Mouse (Mus musculus) kidney, embryonic 15.5 days (tissue): ENCODE results near the gene 4930469K13Rik. TPM values are rescaled to one million over a fixed set of nuclear protein-coding genes. Genes with fewer than 3 reads are reported as not detected.
A peak's percentile ranks its signal among the peaks of the same experiment; 100 is the strongest.

Experiments
- ATAC-seq: fragments of 200-750 bp; cut with Nextera tagmentation; replicated peaks from 2 replicates; pipeline ENCODE4 v1.8.0; 2017; ENCODE audit warnings: moderate TSS enrichment; ENCODE audit not compliant: low FRiP score
- H3K27ac ChIP-seq: fragments of 300-500 bp; sonication (generic); 2 replicates; pipeline ENCODE4 v1.5.1; 2015; ENCODE audit warnings: mild to moderate bottlenecking, inconsistent platforms
- H3K27me3 ChIP-seq: fragments of 300-500 bp; sonication (generic); 2 replicates; pipeline ENCODE4 v1.6.1; 2015; ENCODE audit warnings: inconsistent platforms
- H3K36me3 ChIP-seq: fragments of 300-500 bp; sonication (generic); 2 replicates; pipeline ENCODE4 v1.6.1; 2015; ENCODE audit warnings: inconsistent platforms
- H3K4me1 ChIP-seq: fragments of 300-500 bp; sonication (generic); 2 replicates; pipeline ENCODE4 v1.6.1; 2015; ENCODE audit warnings: inconsistent platforms
- H3K4me2 ChIP-seq: fragments of 300-500 bp; sonication (generic); 2 replicates; pipeline ENCODE4 v1.6.1; 2015; ENCODE audit warnings: moderate library complexity, mild to moderate bottlenecking, inconsistent platforms
- H3K4me3 ChIP-seq: fragments of 300-500 bp; sonication (generic); replicated peaks from 2 replicates; pipeline ENCODE4 v1.5.1; 2015; ENCODE audit warnings: mild to moderate bottlenecking, inconsistent platforms
- H3K9ac ChIP-seq: fragments of 300-500 bp; sonication (generic); 2 replicates; pipeline ENCODE4 v1.6.1; 2015; ENCODE audit warnings: mild to moderate bottlenecking, inconsistent platforms
- H3K9me3 ChIP-seq: fragments of 300-500 bp; sonication (generic); replicated peaks from 2 replicates; pipeline ENCODE4 v1.6.1; 2016; ENCODE audit warnings: inconsistent platforms
- WGBS: fragments of 180-500 bp; shearing (Covaris S2); methylation state at CpG from one replicate; pipeline ENCODE4 v1.1.7; 2015; ENCODE audit warnings: mixed read lengths; 5-methylcytosine and 5-hydroxymethylcytosine counted together
- polyA plus RNA-seq: library from polyadenylated mRNA; unstranded; fragments of >200 nt; fragmentation: Nextera tagmentation; extraction: Ambion mirVana; gene quantifications from 2 replicates; pipeline ENCODE4 v1.2.1, GENCODE M21; 2015

Gene 4930469K13Rik
- polyA plus RNA-seq, 1 experiment from 2014 or later = 0.48 TPM

- no peak for ATAC-seq
- 38% methylated on average over 4 of the region's 4 CpGs for WGBS
- no peak overlapping the region for H3K9ac ChIP-seq
These were observed 14.5 kb upstream of the 4930469K13Rik start for GRCm38 (mm10) chr11:34112781-34113380.

GRCm38 (mm10) chr11:34111940-34112339 lies 13.6 kb upstream of the 4930469K13Rik start:
- Histone ChIP-seq H3K4me2 (no peak overlapping the region), H3K4me3 (no peak overlapping the region), H3K9me3 (no peaks in the 10 kb centered on the region), H3K4me1 (no peaks in the 10 kb centered on the region), H3K27me3 (no peaks in the 10 kb centered on the region), H3K9ac (no peak overlapping the region), H3K36me3 (no peaks in the 10 kb centered on the region), H3K27ac (no peak overlapping the region)
- 55% methylated on average over 7 of the region's 7 CpGs for WGBS
- ATAC-seq = no peak

More at GRCm38 (mm10) chr11:34112781-34113380, 14.5 kb upstream of the 4930469K13Rik start:
- Histone ChIP-seq H3K36me3 (no peaks in the 10 kb centered on the region), H3K4me3 (no peak overlapping the region), H3K4me1 (no peaks in the 10 kb centered on the region), H3K27ac (no peak overlapping the region), H3K9me3 (no peaks in the 10 kb centered on the region), H3K27me3 (no peaks in the 10 kb centered on the region), H3K4me2 (no peak overlapping the region)

- Histone ChIP-seq H3K4me3 (no peak overlapping the region), H3K27ac (no peak overlapping the region), H3K4me1 (no peaks in the 10 kb centered on the region), H3K9me3 (no peaks in the 10 kb centered on the region), H3K4me2 (no peak overlapping the region), H3K27me3 (no peaks in the 10 kb centered on the region), H3K36me3 (no peaks in the 10 kb centered on the region), H3K9ac (no peak overlapping the region)
- no peak for ATAC-seq
- 88% methylated on average over 1 of the region's 1 CpGs for WGBS
These were observed 10.9 kb upstream of the 4930469K13Rik start for GRCm38 (mm10) chr11:34109260-34109659.

- no peaks in the 10 kb centered on the region for H3K9me3 ChIP-seq
- no peak for ATAC-seq
- H3K27ac ChIP-seq = no peak overlapping the region
- no peak overlapping the region for H3K4me3 ChIP-seq
- no peaks in the 10 kb centered on the region for H3K4me1 ChIP-seq
- WGBS = 62% methylated on average over 1 of the region's 1 CpGs
- no peaks in the 10 kb centered on the region for H3K27me3 ChIP-seq
- no peaks in the 10 kb centered on the region for H3K36me3 ChIP-seq
- no peak overlapping the region for H3K4me2 ChIP-seq
- no peak overlapping the region for H3K9ac ChIP-seq
These were observed 6.6 kb upstream of the 4930469K13Rik start for GRCm38 (mm10) chr11:34104919-34105318.

GRCm38 (mm10) chr11:34101827-34102226 lies 3.5 kb upstream of the 4930469K13Rik start:
- no peaks in the 10 kb centered on the region for H3K36me3 ChIP-seq
- no peak overlapping the region for H3K4me2 ChIP-seq
- no peak overlapping the region for H3K27ac ChIP-seq
- H3K27me3 ChIP-seq = no peaks in the 10 kb centered on the region
- ATAC-seq = no peak
- no peaks in the 10 kb centered on the region for H3K9me3 ChIP-seq
- no peaks in the 10 kb centered on the region for H3K4me1 ChIP-seq
- no peak overlapping the region for H3K4me3 ChIP-seq
- no peak overlapping the region for H3K9ac ChIP-seq
- WGBS = 85% methylated on average over 4 of the region's 4 CpGs

GRCm38 (mm10) chr11:34087064-34087463 lies 11.3 kb downstream of the 4930469K13Rik start:
- no peak for ATAC-seq
- Histone ChIP-seq H3K9me3 (no peaks in the 10 kb centered on the region), H3K4me1 (no peaks in the 10 kb centered on the region), H3K27me3 (no peaks in the 10 kb centered on the region), H3K9ac (no peak overlapping the region), H3K27ac (no peak overlapping the region), H3K4me3 (no peak overlapping the region), H3K4me2 (no peak overlapping the region), H3K36me3 (no peaks in the 10 kb centered on the region)
- 64% methylated on average over 3 of the region's 3 CpGs for WGBS

GRCm38 (mm10) chr11:34086164-34086751 lies 12.1 kb downstream of the 4930469K13Rik start:
- Histone ChIP-seq H3K27me3 (no peaks in the 10 kb centered on the region), H3K9me3 (no peaks in the 10 kb centered on the region), H3K9ac (no peak overlapping the region), H3K36me3 (no peaks in the 10 kb centered on the region), H3K27ac (no peak overlapping the region), H3K4me1 (no peaks in the 10 kb centered on the region), H3K4me2 (no peak overlapping the region), H3K4me3 (no peak overlapping the region)
- 79% methylated on average over 8 of the region's 8 CpGs for WGBS
- no peak for ATAC-seq

- WGBS = 46% methylated on average over 2 of the region's 2 CpGs
- ATAC-seq = no peak
These were observed 13.7 kb downstream of the 4930469K13Rik start for GRCm38 (mm10) chr11:34084639-34085038.

GRCm38 (mm10) chr11:34083795-34084194 lies 14.6 kb downstream of the 4930469K13Rik start:
- no peak for ATAC-seq
- no peak overlapping the region for H3K27ac ChIP-seq
- H3K4me2 ChIP-seq = no peak overlapping the region
- no peak overlapping the region for H3K4me3 ChIP-seq
- WGBS = 71% methylated on average over 7 of the region's 7 CpGs
- no peaks in the 10 kb centered on the region for H3K36me3 ChIP-seq
- no peaks in the 10 kb centered on the region for H3K27me3 ChIP-seq
- H3K9ac ChIP-seq = no peak overlapping the region
- no peaks in the 10 kb centered on the region for H3K9me3 ChIP-seq
- 0 out of 2 replicates have a peak, but pooled peaks cover 6% of the 10 kb centered on the region for H3K4me1 ChIP-seq

More at GRCm38 (mm10) chr11:34084639-34085038, 13.7 kb downstream of the 4930469K13Rik start:
- Histone ChIP-seq H3K9me3 (no peaks in the 10 kb centered on the region), H3K27ac (no peak overlapping the region), H3K9ac (no peak overlapping the region), H3K4me1 (0 out of 2 replicates have a peak, but pooled peaks cover 6% of the 10 kb centered on the region), H3K36me3 (no peaks in the 10 kb centered on the region), H3K4me3 (no peak overlapping the region), H3K27me3 (no peaks in the 10 kb centered on the region), H3K4me2 (no peak overlapping the region)

- 34% methylated on average over 6 of the region's 6 CpGs for WGBS
- Histone ChIP-seq H3K27me3 (no peaks in the 10 kb centered on the region), H3K27ac (no peak overlapping the region), H3K9ac (no peak overlapping the region), H3K4me3 (no peak overlapping the region), H3K4me1 (0 out of 2 replicates have a peak, but pooled peaks cover 6% of the 10 kb centered on the region), H3K9me3 (no peaks in the 10 kb centered on the region), H3K36me3 (no peaks in the 10 kb centered on the region), H3K4me2 (no peak overlapping the region)
- ATAC-seq = 0 out of 2 replicates have a peak, but pooled peaks have one; percentile 33
These were observed 18.6 kb downstream of the 4930469K13Rik start for GRCm38 (mm10) chr11:34079542-34080464.

- H3K27me3 ChIP-seq = no peaks in the 10 kb centered on the region
- H3K4me2 ChIP-seq = no peak overlapping the region
- no peaks in the 10 kb centered on the region for H3K36me3 ChIP-seq
- no peak overlapping the region for H3K9ac ChIP-seq
- ATAC-seq = no peak
- WGBS = 86% methylated on average over 7 of the region's 7 CpGs
- no peak overlapping the region for H3K27ac ChIP-seq
- H3K9me3 ChIP-seq = no peaks in the 10 kb centered on the region
- H3K4me3 ChIP-seq = no peak overlapping the region
- 0 out of 2 replicates have a peak, but pooled peaks cover 6% of the 10 kb centered on the region for H3K4me1 ChIP-seq
These were observed 19.8 kb downstream of the 4930469K13Rik start for GRCm38 (mm10) chr11:34078581-34078980.

- ATAC-seq = no peak
- 89% methylated on average over 2 of the region's 2 CpGs for WGBS
- Histone ChIP-seq H3K27ac (no peak overlapping the region), H3K9ac (no peak overlapping the region), H3K4me3 (no peak overlapping the region), H3K9me3 (no peaks in the 10 kb centered on the region), H3K36me3 (no peaks in the 10 kb centered on the region), H3K27me3 (no peaks in the 10 kb centered on the region), H3K4me1 (0 out of 2 replicates have a peak, but pooled peaks cover 6% of the 10 kb centered on the region), H3K4me2 (no peak overlapping the region)
These were observed 20.5 kb downstream of the 4930469K13Rik start for GRCm38 (mm10) chr11:34077870-34078269.
